Mouse (Mus musculus): ENCODE results near the gene Tfr2. TPM values are rescaled to one million over a fixed set of nuclear protein-coding genes. Genes with fewer than 3 reads are reported as not detected.
A peak's percentile ranks its signal among the peaks of the same experiment; 100 is the strongest.

Gene Tfr2
- polyA plus RNA-seq, 1 experiment from 2014 or later: 0.91 TPM

- H3K27ac ChIP-seq (replicated peaks; ENCODE audit: low read depth, low read length): no peak overlapping the region
- WGBS: 68% methylated on average over 10 of the region's 10 CpGs
- H3K27me3 ChIP-seq (ENCODE audit: control insufficient read depth, insufficient read depth, low read length): no peaks in the 10 kb centered on the region
- no peak overlapping the region for H3K4me2 ChIP-seq (ENCODE audit: low read depth, low read length)
- H3K9ac ChIP-seq (replicated peaks; ENCODE audit: low read length): no peak overlapping the region
- no peaks in the 10 kb centered on the region for H3K36me3 ChIP-seq (replicated peaks; ENCODE audit: control insufficient read depth, insufficient read depth, low read depth, low read length)
- H3K4me3 ChIP-seq (ENCODE audit: low read depth, low read length): no peak overlapping the region
- ATAC-seq (replicated peaks; ENCODE audit: insufficient number of reproducible peaks, low FRiP score, low TSS enrichment, low read depth) (no peak), DNase-seq (ENCODE audit: low spot score) (no peak)
- H3K4me1 ChIP-seq (ENCODE audit: control insufficient read depth, insufficient read depth, low read length): no peaks in the 10 kb centered on the region
- H3K9me3 ChIP-seq (replicated peaks; ENCODE audit: control insufficient read depth, low read length): no peaks in the 10 kb centered on the region
Observed at GRCm38 (mm10) chr5:137562965-137563364, 6.7 kb upstream of the Tfr2 start.

DNA sequence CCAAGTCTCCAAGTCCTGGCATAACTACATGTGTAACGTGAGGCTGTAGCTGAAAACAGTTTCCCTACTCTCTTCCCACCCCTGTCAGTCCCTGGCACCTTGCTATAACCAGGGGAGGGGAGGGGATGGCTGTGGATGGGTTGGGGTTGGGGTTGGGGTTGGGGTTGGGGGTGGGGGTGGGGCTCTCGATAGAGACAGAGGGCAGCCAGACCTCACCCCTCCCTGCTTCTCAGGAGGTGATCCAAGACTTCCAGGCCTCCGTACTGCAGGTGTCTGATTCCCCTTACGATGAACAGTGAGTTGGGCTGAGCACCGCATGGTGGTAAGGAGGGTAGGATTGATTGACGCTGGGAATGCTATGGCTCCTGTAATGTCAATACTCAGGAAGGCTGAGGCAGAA, 3.9 kb upstream of the Tfr2 start:
- Histone ChIP-seq H3K27me3 (ENCODE audit: control insufficient read depth, insufficient read depth, low read length) (no peaks in the 10 kb centered on the region), H3K9ac (replicated peaks; ENCODE audit: low read length) (no peak overlapping the region), H3K27ac (replicated peaks; ENCODE audit: low read depth, low read length) (no peak overlapping the region), H3K4me3 (ENCODE audit: low read depth, low read length) (no peak overlapping the region), H3K4me2 (ENCODE audit: low read depth, low read length) (no peak overlapping the region), H3K36me3 (replicated peaks; ENCODE audit: control insufficient read depth, insufficient read depth, low read depth, low read length) (no peaks in the 10 kb centered on the region), H3K4me1 (ENCODE audit: control insufficient read depth, insufficient read depth, low read length) (no peaks in the 10 kb centered on the region), H3K9me3 (replicated peaks; ENCODE audit: control insufficient read depth, low read length) (no peaks in the 10 kb centered on the region)
- 67% methylated on average over 6 of the region's 6 CpGs for WGBS
- DNase-seq (ENCODE audit: low spot score) (no peak), ATAC-seq (replicated peaks; ENCODE audit: insufficient number of reproducible peaks, low FRiP score, low TSS enrichment, low read depth) (no peak)

DNA sequence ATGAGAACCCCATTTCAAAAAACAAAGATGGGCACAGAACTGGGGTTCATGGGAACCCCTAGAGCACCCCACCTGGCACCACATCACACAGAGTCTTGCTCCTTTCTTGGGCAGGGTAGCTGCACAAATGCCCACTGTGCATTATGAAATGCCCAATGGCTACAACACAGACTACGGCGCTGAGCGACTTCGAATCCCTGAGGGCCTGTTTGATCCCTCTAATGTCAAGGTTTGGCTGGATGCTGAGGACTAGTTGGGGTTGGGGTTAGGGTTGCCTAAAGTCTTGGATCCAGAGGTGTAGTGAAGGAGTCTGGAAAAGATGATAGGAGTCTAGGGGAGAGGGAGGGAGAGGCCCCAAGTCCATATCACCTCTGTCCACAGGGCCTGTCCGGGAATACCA, 3.2 kb upstream of the Tfr2 start:
- 95% methylated on average over 5 of the region's 5 CpGs for WGBS
- DNase-seq (ENCODE audit: low spot score): no peak
- H3K27me3 ChIP-seq (ENCODE audit: control insufficient read depth, insufficient read depth, low read length): no peaks in the 10 kb centered on the region
- no peak overlapping the region for H3K4me2 ChIP-seq (ENCODE audit: low read depth, low read length)
- no peak for ATAC-seq (replicated peaks; ENCODE audit: insufficient number of reproducible peaks, low FRiP score, low TSS enrichment, low read depth)
- H3K9ac ChIP-seq (replicated peaks; ENCODE audit: low read length): no peak overlapping the region
- no peaks in the 10 kb centered on the region for H3K36me3 ChIP-seq (replicated peaks; ENCODE audit: control insufficient read depth, insufficient read depth, low read depth, low read length)
- H3K9me3 ChIP-seq (replicated peaks; ENCODE audit: control insufficient read depth, low read length): no peaks in the 10 kb centered on the region
- no peak overlapping the region for H3K4me3 ChIP-seq (ENCODE audit: low read depth, low read length)
- no peaks in the 10 kb centered on the region for H3K4me1 ChIP-seq (ENCODE audit: control insufficient read depth, insufficient read depth, low read length)
- no peak overlapping the region for H3K27ac ChIP-seq (replicated peaks; ENCODE audit: low read depth, low read length)

GRCm38 (mm10) chr5:137568223-137568798, 1.3 kb upstream of the Tfr2 start:
- H3K9ac ChIP-seq (replicated peaks; ENCODE audit: low read length): no peak overlapping the region
- H3K36me3 ChIP-seq (replicated peaks; ENCODE audit: control insufficient read depth, insufficient read depth, low read depth, low read length): no peaks in the 10 kb centered on the region
- 84% methylated on average over 8 of the region's 8 CpGs for WGBS
- no peaks in the 10 kb centered on the region for H3K9me3 ChIP-seq (replicated peaks; ENCODE audit: control insufficient read depth, low read length)
- DNase-seq (ENCODE audit: low spot score) (no peak), ATAC-seq (replicated peaks; ENCODE audit: insufficient number of reproducible peaks, low FRiP score, low TSS enrichment, low read depth) (no peak)
- H3K4me2 ChIP-seq (ENCODE audit: low read depth, low read length): no peak overlapping the region
- no peaks in the 10 kb centered on the region for H3K4me1 ChIP-seq (ENCODE audit: control insufficient read depth, insufficient read depth, low read length)
- no peaks in the 10 kb centered on the region for H3K27me3 ChIP-seq (ENCODE audit: control insufficient read depth, insufficient read depth, low read length)
- H3K4me3 ChIP-seq (ENCODE audit: low read depth, low read length): no peak overlapping the region
- H3K27ac ChIP-seq (replicated peaks; ENCODE audit: low read depth, low read length): no peak overlapping the region

- Histone ChIP-seq H3K27ac (replicated peaks; ENCODE audit: low read depth, low read length) (no peak overlapping the region), H3K4me2 (ENCODE audit: low read depth, low read length) (no peak overlapping the region), H3K4me1 (ENCODE audit: control insufficient read depth, insufficient read depth, low read length) (no peaks in the 10 kb centered on the region), H3K36me3 (replicated peaks; ENCODE audit: control insufficient read depth, insufficient read depth, low read depth, low read length) (no peaks in the 10 kb centered on the region), H3K4me3 (ENCODE audit: low read depth, low read length) (no peak overlapping the region), H3K27me3 (ENCODE audit: control insufficient read depth, insufficient read depth, low read length) (no peaks in the 10 kb centered on the region), H3K9me3 (replicated peaks; ENCODE audit: control insufficient read depth, low read length) (no peaks in the 10 kb centered on the region), H3K9ac (replicated peaks; ENCODE audit: low read length) (no peak overlapping the region)
- no peak for ATAC-seq (replicated peaks; ENCODE audit: insufficient number of reproducible peaks, low FRiP score, low TSS enrichment, low read depth)
- DNase-seq (ENCODE audit: low spot score): no peak
- whole genome bisulfite sequencing: 78% methylated on average over 12 of the region's 12 CpGs
Observed at GRCm38 (mm10) chr5:137569031-137569430, 609 bp upstream of the Tfr2 start.

DNA sequence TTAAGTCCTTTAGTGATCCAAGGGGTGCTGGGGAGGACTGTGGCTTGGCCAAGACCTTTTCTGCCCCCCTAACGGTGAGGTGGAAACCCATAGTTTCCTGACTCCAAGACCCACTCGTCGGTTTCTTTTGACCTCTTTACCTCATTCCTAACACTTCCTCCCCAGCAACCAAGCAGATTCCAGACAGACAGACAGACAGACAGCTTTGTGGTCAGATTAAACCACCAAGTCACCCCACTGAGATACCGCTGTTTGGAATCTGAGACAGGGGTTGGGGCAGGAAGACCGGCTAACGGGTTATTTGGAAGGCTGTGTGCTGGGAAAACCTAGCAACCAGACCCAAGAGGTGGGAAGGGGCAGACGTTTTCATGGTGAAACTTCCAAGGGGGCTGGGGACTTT, 541 bp downstream of the Tfr2 start:
- Histone ChIP-seq H3K36me3 (replicated peaks; ENCODE audit: control insufficient read depth, insufficient read depth, low read depth, low read length) (no peaks in the 10 kb centered on the region), H3K27ac (replicated peaks; ENCODE audit: low read depth, low read length) (no peak overlapping the region), H3K4me1 (ENCODE audit: control insufficient read depth, insufficient read depth, low read length) (no peaks in the 10 kb centered on the region), H3K4me2 (ENCODE audit: low read depth, low read length) (no peak overlapping the region), H3K4me3 (ENCODE audit: low read depth, low read length) (no peak overlapping the region), H3K9ac (replicated peaks; ENCODE audit: low read length) (no peak overlapping the region), H3K27me3 (ENCODE audit: control insufficient read depth, insufficient read depth, low read length) (no peaks in the 10 kb centered on the region), H3K9me3 (replicated peaks; ENCODE audit: control insufficient read depth, low read length) (no peaks in the 10 kb centered on the region)
- DNase-seq (ENCODE audit: low spot score): no peak
- ATAC-seq (replicated peaks; ENCODE audit: insufficient number of reproducible peaks, low FRiP score, low TSS enrichment, low read depth): no peak
- WGBS: 59% methylated on average over 7 of the region's 7 CpGs

DNA sequence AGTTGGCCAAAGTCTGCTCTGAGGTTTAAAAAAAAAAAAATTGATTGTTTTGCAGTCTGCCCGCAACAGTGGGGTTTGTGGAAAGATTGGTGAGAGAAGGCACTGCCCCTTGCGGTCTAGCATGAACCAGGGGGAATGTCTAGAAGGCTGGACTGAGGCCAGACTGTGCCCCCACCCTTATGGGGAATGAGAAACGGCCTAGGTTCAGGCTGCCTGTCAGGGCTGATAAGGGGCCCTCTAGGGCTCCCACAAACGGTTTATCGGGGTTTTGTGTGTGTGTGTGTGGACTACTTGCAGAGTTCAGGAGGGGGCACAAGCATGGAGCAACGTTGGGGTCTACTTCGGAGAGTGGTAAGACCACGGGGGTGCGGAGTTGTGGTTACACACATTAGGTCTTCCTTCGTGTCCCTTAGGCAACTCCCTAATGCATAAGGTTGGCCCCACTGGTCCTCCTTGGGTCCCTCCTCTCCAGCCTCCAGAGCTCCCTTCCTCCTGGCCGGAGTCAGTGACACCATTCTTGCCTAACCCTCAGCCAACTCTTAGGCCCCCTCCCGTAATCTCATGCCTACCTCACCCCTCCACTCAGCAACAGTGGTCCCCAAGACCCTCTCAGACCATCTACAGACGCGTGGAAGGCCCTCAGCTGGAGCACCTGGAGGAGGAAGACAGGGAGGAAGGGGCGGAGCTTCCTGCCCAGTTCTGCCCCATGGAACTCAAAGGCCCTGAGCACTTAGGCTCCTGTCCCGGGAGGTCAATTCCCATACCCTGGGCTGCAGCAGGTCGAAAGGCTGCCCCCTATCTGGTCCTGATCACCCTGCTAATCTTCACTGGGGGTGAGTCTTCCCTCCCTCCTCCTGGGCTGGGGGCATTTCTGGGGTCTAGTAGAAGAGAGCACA, 1.3 kb downstream of the Tfr2 start:
- no peaks in the 10 kb centered on the region for H3K9me3 ChIP-seq (replicated peaks; ENCODE audit: control insufficient read depth, low read length)
- no peak overlapping the region for H3K4me2 ChIP-seq (ENCODE audit: low read depth, low read length)
- ATAC-seq (replicated peaks; ENCODE audit: insufficient number of reproducible peaks, low FRiP score, low TSS enrichment, low read depth): no peak
- H3K36me3 ChIP-seq (replicated peaks; ENCODE audit: control insufficient read depth, insufficient read depth, low read depth, low read length): no peaks in the 10 kb centered on the region
- H3K9ac ChIP-seq (replicated peaks; ENCODE audit: low read length): no peak overlapping the region
- H3K4me3 ChIP-seq (ENCODE audit: low read depth, low read length): no peak overlapping the region
- 77% methylated on average over 17 of the region's 17 CpGs for WGBS
- H3K27me3 ChIP-seq (ENCODE audit: control insufficient read depth, insufficient read depth, low read length): no peaks in the 10 kb centered on the region
- DNase-seq (ENCODE audit: low spot score): no peak
- no peak overlapping the region for H3K27ac ChIP-seq (replicated peaks; ENCODE audit: low read depth, low read length)
- H3K4me1 ChIP-seq (ENCODE audit: control insufficient read depth, insufficient read depth, low read length): no peaks in the 10 kb centered on the region

- no peaks in the 10 kb centered on the region for H3K27me3 ChIP-seq (ENCODE audit: control insufficient read depth, insufficient read depth, low read length)
- ATAC-seq (replicated peaks; ENCODE audit: insufficient number of reproducible peaks, low FRiP score, low TSS enrichment, low read depth) (no peak), DNase-seq (ENCODE audit: low spot score) (peak; percentile 49)
- H3K9ac ChIP-seq (replicated peaks; ENCODE audit: low read length): peak overlapping the region; percentile 44
- H3K27ac ChIP-seq (replicated peaks; ENCODE audit: low read depth, low read length): no peak overlapping the region
- 4% methylated on average over 27 of the region's 27 CpGs for WGBS
- peak overlapping the region; percentile 51 for H3K4me2 ChIP-seq (ENCODE audit: low read depth, low read length)
- no peaks in the 10 kb centered on the region for H3K36me3 ChIP-seq (replicated peaks; ENCODE audit: control insufficient read depth, insufficient read depth, low read depth, low read length)
- H3K4me3 ChIP-seq (ENCODE audit: low read depth, low read length): peak overlapping the region; percentile 10; the same call in 1 of the 2 replicates
- no peaks in the 10 kb centered on the region for H3K9me3 ChIP-seq (replicated peaks; ENCODE audit: control insufficient read depth, low read length)
- H3K4me1 ChIP-seq (ENCODE audit: control insufficient read depth, insufficient read depth, low read length): no peaks in the 10 kb centered on the region
Observed at GRCm38 (mm10) chr5:137574470-137574901, 4.8 kb downstream of the Tfr2 start.

All from embryonic facial prominence, embryonic 11.5 days (tissue).